Comparison of ENCODE assay signal across 8 mouse cellular contexts in genomic region chr8:110845821-110846404, GRCm38 (mm10). TPM values are rescaled to one million over a fixed set of nuclear protein-coding genes. Genes with fewer than 3 reads are reported as not detected.
DNase-seq lines count a peak whose midpoint lies in the region; ATAC-seq and TF ChIP-seq lines count a peak whose summit lies in the region.

No protein-coding gene starts in this region.

- H3K4me3 ChIP-seq in thymus, adult 2 months (ENCODE audit: control insufficient read depth, insufficient read depth, low read length) = peak overlapping the region; percentile 99
- H3K4me3 ChIP-seq in hindbrain, embryonic 16.5 days (ENCODE audit: low read length) = peak overlapping the region; percentile 93
- peak overlapping the region; percentile 62 for H3K4me3 ChIP-seq in midbrain, postnatal 0 days (ENCODE audit: low read depth, low read length)

- 2% methylated on average over 17 of the region's 17 CpGs for WGBS in thymus, adult 2 months
- WGBS in hindbrain, embryonic 16.5 days = 9% methylated on average over 17 of the region's 17 CpGs
- 10% methylated on average over 17 of the region's 17 CpGs for WGBS in midbrain, postnatal 0 days

- peaks cover 40% of the 10 kb centered on the region for H3K36me3 ChIP-seq in thymus, adult 2 months (ENCODE audit: control insufficient read depth, insufficient read depth, low read length)
- peaks cover 28% of the 10 kb centered on the region for H3K36me3 ChIP-seq in hindbrain, embryonic 16.5 days (ENCODE audit: control insufficient read depth, insufficient read depth, low read length)
- H3K36me3 ChIP-seq in midbrain, postnatal 0 days (ENCODE audit: insufficient read depth, low read length) = peaks cover 32% of the 10 kb centered on the region

- ATAC-seq in hindbrain, embryonic 16.5 days = no peak
- ATAC-seq in midbrain, postnatal 0 days (ENCODE audit: low FRiP score) = no peak
- no peak for ATAC-seq in megakaryocyte progenitor cell, adult 5-6 weeks (replicated peaks; ENCODE audit: poor library complexity)

- no peaks in the 10 kb centered on the region for H3K27me3 ChIP-seq in thymus, adult 2 months (ENCODE audit: control insufficient read depth, insufficient read depth, low read length)
- H3K27me3 ChIP-seq in hindbrain, embryonic 16.5 days (replicated peaks; ENCODE audit: control insufficient read depth, insufficient read depth, low read length) = no peaks in the 10 kb centered on the region
- no peaks in the 10 kb centered on the region for H3K27me3 ChIP-seq in midbrain, postnatal 0 days (ENCODE audit: insufficient read depth, low read length)

- H3K27ac ChIP-seq in thymus, adult 2 months (ENCODE audit: control insufficient read depth, insufficient read depth, low read length) = peak overlapping the region; percentile 85
- H3K27ac ChIP-seq in hindbrain, embryonic 16.5 days (ENCODE audit: low read depth, low read length) = peak overlapping the region; percentile 89
- peak overlapping the region; percentile 90 for H3K27ac ChIP-seq in midbrain, postnatal 0 days (ENCODE audit: low read depth, low read length)

- H3K9me3 ChIP-seq in hindbrain, embryonic 16.5 days (ENCODE audit: control insufficient read depth, low read length) = no peaks in the 10 kb centered on the region
- no peaks in the 10 kb centered on the region for H3K9me3 ChIP-seq in midbrain, postnatal 0 days (ENCODE audit: low read length)

- peak; percentile 13 to 70 for DNase-seq in adrenal gland, adult (ENCODE audit: inconsistent age in 2 of 2, low spot score in 1 of 2)
- DNase-seq in adrenal gland, adult 18-20 months (ENCODE audit: low spot score in 2 of 2) = no peak
- DNase-seq in thymus, adult 2 months = peak; percentile 15
- no peak for DNase-seq in thymus, postnatal 4 days
- DNase-seq in midbrain, postnatal 0 days (ENCODE audit: low spot score) = no peak
- no peak for DNase-seq in cerebellum, adult 8-10 months

- peaks cover 7% of the 10 kb centered on the region; the same call in 1 of the 2 replicates for H3K4me1 ChIP-seq in thymus, adult 2 months (replicated peaks; ENCODE audit: control insufficient read depth, insufficient read depth, low read length)
- H3K4me1 ChIP-seq in hindbrain, embryonic 16.5 days (ENCODE audit: control insufficient read depth, insufficient read depth, low read depth, low read length) = peaks cover 21% of the 10 kb centered on the region
- peaks cover 4% of the 10 kb centered on the region; the same call in 1 of the 2 replicates for H3K4me1 ChIP-seq in midbrain, postnatal 0 days (ENCODE audit: insufficient read depth, low read length)

- no peak for TF ChIP-seq CTCF in thymus, adult 2 months (IDR thresholded peaks at IDR 0.05; ENCODE audit: borderline replicate concordance, control insufficient read depth, extremely low read depth, insufficient read depth, low read length, poor library complexity)
- TF ChIP-seq CTCF in midbrain, postnatal 0 days (IDR thresholded peaks at IDR 0.05) = no peak

- H3K4me2 ChIP-seq in hindbrain, embryonic 16.5 days (ENCODE audit: low read length) = peak overlapping the region; percentile 82
- peak overlapping the region; percentile 74 for H3K4me2 ChIP-seq in midbrain, postnatal 0 days (ENCODE audit: low read depth, low read length, poor library complexity, severe bottlenecking)

- TF ChIP-seq POLR2A in thymus, adult 2 months (IDR thresholded peaks at IDR 0.05; ENCODE audit: control insufficient read depth, extremely low read depth, insufficient read depth, low read length, poor library complexity) = no peak

- peak overlapping the region; percentile 89 for H3K9ac ChIP-seq in hindbrain, embryonic 16.5 days (ENCODE audit: low read depth, low read length)
- peak overlapping the region; percentile 77 for H3K9ac ChIP-seq in midbrain, postnatal 0 days (replicated peaks; ENCODE audit: low read length, poor library complexity, severe bottlenecking)

RNA-seq across cellular contexts. Expression of gene Cog4, which starts 0.5 kb away (rescaled TPM):
- 10 to 100 TPM; 78.4 to 92.3 TPM for total RNA-seq in adrenal gland, adult 18-20 months (2021)
- 34.0 and 38.3 TPM in 2 replicates for polyA plus RNA-seq in thymus, adult 2 months (2012; rRNA removed)
- 74.1 and 77.4 TPM in 2 replicates for polyA plus RNA-seq in hindbrain, embryonic 16.5 days (2015; fragmentation: Nextera tagmentation; extraction: Ambion mirVana)
- total RNA-seq in midbrain, postnatal 0 days (2014; rRNA removed) = 45.8 and 50.9 TPM in 2 replicates
- polyA plus RNA-seq in midbrain, postnatal 0 days (2015; fragmentation: Nextera tagmentation; extraction: Ambion mirVana) = 51.0 and 53.9 TPM in 2 replicates
- total RNA-seq in megakaryocyte progenitor cell, adult 5-6 weeks (2015) = 10.7 and 11.2 TPM in 2 replicates
- total RNA-seq in megakaryocyte progenitor cell, adult 5-6 weeks (2017) = 27.7 and 30.7 TPM in 2 replicates

RNA-seq across cellular contexts. Expression of gene Sf3b3, which starts 0.7 kb away (rescaled TPM):
- 10 to 100 TPM; 54.0 to 65.8 TPM for total RNA-seq in adrenal gland, adult 18-20 months (2021)
- 78.5 and 82.0 TPM in 2 replicates for polyA plus RNA-seq in thymus, adult 2 months (2012; rRNA removed)
- polyA plus RNA-seq in hindbrain, embryonic 16.5 days (2015; fragmentation: Nextera tagmentation; extraction: Ambion mirVana) = 78.4 and 92.3 TPM in 2 replicates
- 82.9 and 93.2 TPM in 2 replicates for total RNA-seq in midbrain, postnatal 0 days (2014; rRNA removed)
- 59.8 and 65.0 TPM in 2 replicates for polyA plus RNA-seq in midbrain, postnatal 0 days (2015; fragmentation: Nextera tagmentation; extraction: Ambion mirVana)
- total RNA-seq in megakaryocyte progenitor cell, adult 5-6 weeks (2015) = 123 and 140 TPM in 2 replicates
- 162 and 197 TPM in 2 replicates for total RNA-seq in megakaryocyte progenitor cell, adult 5-6 weeks (2017)

RNA-seq across cellular contexts. Expression of gene Il34, which starts 40.2 kb away (rescaled TPM):
- total RNA-seq in adrenal gland, adult 18-20 months (2021) = 10 to 100 TPM; 18.0 to 86.4 TPM
- polyA plus RNA-seq in thymus, adult 2 months (2012; rRNA removed) = 23.2 and 29.3 TPM in 2 replicates
- 7.7 and 8.8 TPM in 2 replicates for polyA plus RNA-seq in hindbrain, embryonic 16.5 days (2015; fragmentation: Nextera tagmentation; extraction: Ambion mirVana)
- total RNA-seq in midbrain, postnatal 0 days (2014; rRNA removed) = 5.4 and 5.8 TPM in 2 replicates
- 9.1 and 11.3 TPM in 2 replicates for polyA plus RNA-seq in midbrain, postnatal 0 days (2015; fragmentation: Nextera tagmentation; extraction: Ambion mirVana)
- total RNA-seq in megakaryocyte progenitor cell, adult 5-6 weeks (2015) = not detected in 2 replicates
- not detected in 2 replicates for total RNA-seq in megakaryocyte progenitor cell, adult 5-6 weeks (2017)

RNA-seq across cellular contexts. Expression of gene Fuk, which starts 56.4 kb away (rescaled TPM):
- total RNA-seq in adrenal gland, adult 18-20 months (2021) = 1 to 10 TPM; 8.3 to 8.7 TPM
- polyA plus RNA-seq in thymus, adult 2 months (2012; rRNA removed) = 22.1 and 22.4 TPM in 2 replicates
- 7.2 and 8.1 TPM in 2 replicates for polyA plus RNA-seq in hindbrain, embryonic 16.5 days (2015; fragmentation: Nextera tagmentation; extraction: Ambion mirVana)
- total RNA-seq in midbrain, postnatal 0 days (2014; rRNA removed) = 11.8 and 15.5 TPM in 2 replicates
- 3.5 and 4.4 TPM in 2 replicates for polyA plus RNA-seq in midbrain, postnatal 0 days (2015; fragmentation: Nextera tagmentation; extraction: Ambion mirVana)
- total RNA-seq in megakaryocyte progenitor cell, adult 5-6 weeks (2015) = 2.6 and 3.0 TPM in 2 replicates
- 3.0 and 6.0 TPM in 2 replicates for total RNA-seq in megakaryocyte progenitor cell, adult 5-6 weeks (2017)

Comparison
In these comparisons a context has a peak if more than half of its experiments do, and no peak if none do; other contexts are left out.
1. DNase-seq: peak in adrenal gland, adult (2 of 2) and thymus, adult 2 months (single experiment); none in adrenal gland, adult 18-20 months (0 of 2), thymus, postnatal 4 days (single experiment), midbrain, postnatal 0 days (single experiment) and cerebellum, adult 8-10 months (single experiment).
2. Peak in every context shown above with its lines, with median percentiles within 50 percentile points of each other: H3K27ac ChIP-seq and H3K4me3 ChIP-seq.